Comparison of ENCODE assay signal across 12 mouse cellular contexts in genomic region chr7:63796001-63796632, GRCm38 (mm10).
DNase-seq lines count a peak whose midpoint lies in the region; ATAC-seq and TF ChIP-seq lines count a peak whose summit lies in the region.
"Had no signal": no experiment of that assay in that cellular context is flagged by ENCODE, and none has a peak within 500 bp of the region (broad histone marks: within the 10 kb centered on the region; RNA-seq: fewer than 3 reads in every experiment).

No protein-coding gene starts in this region.

- H3K36me3 ChIP-seq in ES-Bruce4 (ENCODE audit: control insufficient read depth, insufficient read depth, low read length, poor library complexity, severe bottlenecking): no peaks in the 10 kb centered on the region
- no peaks in the 10 kb centered on the region for H3K36me3 ChIP-seq in hindbrain, postnatal 0 days (ENCODE audit: insufficient read depth, low read length)
- H3K36me3 ChIP-seq in heart, embryonic 10.5 days: no peaks in the 10 kb centered on the region
- H3K36me3 ChIP-seq: embryonic facial prominence, embryonic 15.5 days had no signal

- TF ChIP-seq EP300 in ES-Bruce4 (IDR thresholded peaks at IDR 0.05; ENCODE audit: insufficient read depth, low read depth, low read length): 0 out of 2 replicates have a peak, but pooled peaks have one; percentile 30

- peak; percentile 28 for DNase-seq in brain, embryonic 18.5 days (ENCODE audit: low read depth, low spot score)
- DNase-seq in embryo, embryonic 9.5 days (ENCODE audit: extremely low spot score): peak; percentile 22
- DNase-seq in hindbrain, postnatal 0 days (ENCODE audit: low spot score): peak; percentile 77
- DNase-seq in kidney, adult 9 months: no peak
- no peak for DNase-seq in heart, embryonic 10.5 days (ENCODE audit: low spot score)
- no peak for DNase-seq in gastrocnemius, postnatal 14 days
- no peak for DNase-seq in right cerebral cortex, adult 18-20 months
- DNase-seq: adrenal gland, adult 2 months; gastrocnemius, postnatal 36 days had no signal

- peaks cover 10% of the 10 kb centered on the region for H3K9me3 ChIP-seq in ES-Bruce4 (replicated peaks; ENCODE audit: control insufficient read depth, insufficient read depth, low read length, poor library complexity, severe bottlenecking)
- H3K9me3 ChIP-seq in hindbrain, postnatal 0 days (ENCODE audit: low read length): no peaks in the 10 kb centered on the region
- H3K9me3 ChIP-seq in heart, embryonic 10.5 days: no peaks in the 10 kb centered on the region
- H3K9me3 ChIP-seq: embryonic facial prominence, embryonic 15.5 days had no signal

- intact Hi-C loops in gastrocnemius, postnatal 14 days (cut with DNase I; ENCODE audit: low total_unique reads): loop anchor here (5.0 kb wide), 1 partner anchor 39 kb away; no protein-coding TSS in a partner anchor

- peak; percentile 86 for ATAC-seq in hindbrain, postnatal 0 days

- H3K4me2 ChIP-seq in hindbrain, postnatal 0 days (ENCODE audit: low read depth, low read length): no peak overlapping the region
- H3K4me2 ChIP-seq: embryonic facial prominence, embryonic 15.5 days; liver, embryonic 11.5 days had no signal

- H3K27ac ChIP-seq in ES-Bruce4 (ENCODE audit: insufficient read depth, low read length): 0 out of 2 replicates have a peak overlapping the region, but pooled peaks have one; percentile 22
- peak overlapping the region; percentile 7; the same call in 1 of the 2 replicates for H3K27ac ChIP-seq in hindbrain, postnatal 0 days
- H3K27ac ChIP-seq in heart, embryonic 10.5 days: no peak overlapping the region
- H3K27ac ChIP-seq: embryonic facial prominence, embryonic 15.5 days had no signal

- H3K4me3 ChIP-seq in ES-Bruce4 (ENCODE audit: low read depth, low read length): no peak overlapping the region
- no peak overlapping the region for H3K4me3 ChIP-seq in hindbrain, postnatal 0 days (ENCODE audit: low read length)
- no peak overlapping the region for H3K4me3 ChIP-seq in heart, embryonic 10.5 days
- H3K4me3 ChIP-seq: embryonic facial prominence, embryonic 15.5 days had no signal

- peaks cover 4% of the 10 kb centered on the region for H3K4me1 ChIP-seq in ES-Bruce4 (ENCODE audit: control insufficient read depth, insufficient read depth, low read length)
- H3K4me1 ChIP-seq in hindbrain, postnatal 0 days (ENCODE audit: insufficient read depth, low read length): no peaks in the 10 kb centered on the region
- H3K4me1 ChIP-seq in heart, embryonic 10.5 days: no peaks in the 10 kb centered on the region
- H3K4me1 ChIP-seq: embryonic facial prominence, embryonic 15.5 days had no signal

- H3K27me3 ChIP-seq in ES-Bruce4 (ENCODE audit: control insufficient read depth, insufficient read depth, low read length, poor library complexity, severe bottlenecking): no peaks in the 10 kb centered on the region
- H3K27me3 ChIP-seq in hindbrain, postnatal 0 days (ENCODE audit: insufficient read depth, low read length): no peaks in the 10 kb centered on the region
- H3K27me3 ChIP-seq in heart, embryonic 10.5 days (ENCODE audit: insufficient read depth, poor library complexity, severe bottlenecking): no peaks in the 10 kb centered on the region
- H3K27me3 ChIP-seq: embryonic facial prominence, embryonic 15.5 days had no signal

- TF ChIP-seq CTCF in ES-Bruce4 (IDR thresholded peaks at IDR 0.05; ENCODE audit: low read depth, low read length): no peak
- TF ChIP-seq CTCF in hindbrain, postnatal 0 days (IDR thresholded peaks at IDR 0.05; ENCODE audit: low read depth): no peak

- TF ChIP-seq POLR2A in ES-Bruce4 (IDR thresholded peaks at IDR 0.05; ENCODE audit: insufficient read depth, low read length): no peak

- 13% methylated on average over 8 of the region's 8 CpGs for WGBS in hindbrain, postnatal 0 days
- WGBS in heart, embryonic 10.5 days: 19% methylated on average over 8 of the region's 8 CpGs

- no peak overlapping the region for H3K9ac ChIP-seq in ES-Bruce4 (ENCODE audit: low read depth, poor library complexity, severe bottlenecking)
- no peak overlapping the region for H3K9ac ChIP-seq in hindbrain, postnatal 0 days (replicated peaks; ENCODE audit: low read length)
- H3K9ac ChIP-seq: embryonic facial prominence, embryonic 15.5 days had no signal

Comparison
In these comparisons a context has a peak if more than half of its experiments do, and no peak if none do; other contexts are left out.
1. DNase-seq: peak in brain, embryonic 18.5 days (single experiment), embryo, embryonic 9.5 days (single experiment) and hindbrain, postnatal 0 days (single experiment); none in kidney, adult 9 months (single experiment), heart, embryonic 10.5 days (single experiment), gastrocnemius, postnatal 14 days (single experiment) and right cerebral cortex, adult 18-20 months (single experiment).